Mouse (Mus musculus): Measurements from ENCODE around the gene Edn2.

The Edn2 gene

GRCm38 (mm10) chr4:120161166-120161949, at the start of gene Edn2:
Edn2 (plus strand) TSS chr4:120161206.
- peak; percentile 86 for DNase-seq

GRCm38 (mm10) chr4:120115516-120115915, 45.5 kb upstream of the Edn2 start:
- DNase-seq = no peak

GRCm38 (mm10) chr4:120116312-120116711, 44.7 kb upstream of the Edn2 start:
- no peak for DNase-seq

GRCm38 (mm10) chr4:120120276-120120675, 40.7 kb upstream of the Edn2 start:
- DNase-seq = peak; percentile 76

GRCm38 (mm10) chr4:120124656-120125055, 36.4 kb upstream of the Edn2 start:
- no peak for DNase-seq

- no peak for DNase-seq
Measured at GRCm38 (mm10) chr4:120126047-120126446, 35.0 kb upstream of the Edn2 start.

GRCm38 (mm10) chr4:120127333-120127732, 33.7 kb upstream of the Edn2 start:
- no peak for DNase-seq

- DNase-seq = peak; percentile 33
Measured at GRCm38 (mm10) chr4:120128033-120128432, 33.0 kb upstream of the Edn2 start.

- peak; percentile 51 for DNase-seq
Measured at GRCm38 (mm10) chr4:120129233-120129885, 31.6 kb upstream of the Edn2 start.

- no peak for DNase-seq
Measured at GRCm38 (mm10) chr4:120130926-120131325, 30.1 kb upstream of the Edn2 start.

- DNase-seq = peak; percentile 91
Measured at GRCm38 (mm10) chr4:120131441-120132220, 29.4 kb upstream of the Edn2 start.

GRCm38 (mm10) chr4:120134223-120134622, 26.8 kb upstream of the Edn2 start:
- no peak for DNase-seq

- no peak for DNase-seq
Measured at GRCm38 (mm10) chr4:120141810-120142209, 19.2 kb upstream of the Edn2 start.

GRCm38 (mm10) chr4:120142905-120143304, 18.1 kb upstream of the Edn2 start:
- no peak for DNase-seq

GRCm38 (mm10) chr4:120144343-120144742, 16.7 kb upstream of the Edn2 start:
- DNase-seq = peak; percentile 6

GRCm38 (mm10) chr4:120145931-120146330, 15.1 kb upstream of the Edn2 start:
- peak; percentile 39 for DNase-seq

GRCm38 (mm10) chr4:120148291-120149141, 12.5 kb upstream of the Edn2 start:
- peak; percentile 88 for DNase-seq

- DNase-seq = no peak
Measured at GRCm38 (mm10) chr4:120149142-120149524, 11.9 kb upstream of the Edn2 start.

- no peak for DNase-seq
Measured at GRCm38 (mm10) chr4:120150345-120150920, 10.6 kb upstream of the Edn2 start.

- no peak for DNase-seq
Measured at GRCm38 (mm10) chr4:120151906-120152305, 9.1 kb upstream of the Edn2 start.

- DNase-seq = no peak
Measured at GRCm38 (mm10) chr4:120152648-120153047, 8.4 kb upstream of the Edn2 start.

- DNase-seq = no peak
Measured at GRCm38 (mm10) chr4:120153736-120154135, 7.3 kb upstream of the Edn2 start.

Data from lung, postnatal 14 days (tissue).